Mouse (Mus musculus): ENCODE data around the gene Dst.

Dst gene

GRCm38 (mm10) chr1:34167151-34168057 is 259.4 kb downstream of the Dst start:
- DNase-seq (ENCODE audit: low read depth, low spot score) = peak; percentile 58

GRCm38 (mm10) chr1:34169086-34169485 is 261.1 kb downstream of the Dst start:
- DNase-seq (ENCODE audit: low read depth, low spot score) = no peak

- DNase-seq (ENCODE audit: low read depth, low spot score) = no peak
Observed at GRCm38 (mm10) chr1:34174517-34174916, 266.5 kb downstream of the Dst start.

- no peak for DNase-seq (ENCODE audit: low read depth, low spot score)
Observed at GRCm38 (mm10) chr1:34174961-34175360, 266.9 kb downstream of the Dst start.

GRCm38 (mm10) chr1:34178022-34178727 is 270.1 kb downstream of the Dst start:
- DNase-seq (ENCODE audit: low read depth, low spot score) = peak; percentile 80

GRCm38 (mm10) chr1:34179756-34180155 is 271.7 kb downstream of the Dst start:
- no peak for DNase-seq (ENCODE audit: low read depth, low spot score)

- DNase-seq (ENCODE audit: low read depth, low spot score) = peak; percentile 98
Observed at GRCm38 (mm10) chr1:34182406-34183249, 274.6 kb downstream of the Dst start.

- DNase-seq (ENCODE audit: low read depth, low spot score) = peak; percentile 26
Observed at GRCm38 (mm10) chr1:34183250-34183926, 275.4 kb downstream of the Dst start.

- no peak for DNase-seq (ENCODE audit: low read depth, low spot score)
Observed at GRCm38 (mm10) chr1:34184266-34184665, 276.2 kb downstream of the Dst start.

GRCm38 (mm10) chr1:34186033-34186432 is 278.0 kb downstream of the Dst start:
- peak; percentile 54 for DNase-seq (ENCODE audit: low read depth, low spot score)

GRCm38 (mm10) chr1:34187501-34187900 is 279.5 kb downstream of the Dst start:
- DNase-seq (ENCODE audit: low read depth, low spot score) = no peak

GRCm38 (mm10) chr1:34188721-34189236 is 280.8 kb downstream of the Dst start:
- DNase-seq (ENCODE audit: low read depth, low spot score) = no peak

GRCm38 (mm10) chr1:34189318-34189717 is 281.3 kb downstream of the Dst start:
- peak; percentile 93 for DNase-seq (ENCODE audit: low read depth, low spot score)

GRCm38 (mm10) chr1:34189970-34190369 is 281.9 kb downstream of the Dst start:
- DNase-seq (ENCODE audit: low read depth, low spot score) = peak; percentile 78

GRCm38 (mm10) chr1:34192174-34192573 is 284.1 kb downstream of the Dst start:
- DNase-seq (ENCODE audit: low read depth, low spot score) = peak; percentile 54

- no peak for DNase-seq (ENCODE audit: low read depth, low spot score)
Observed at GRCm38 (mm10) chr1:34200791-34201190, 292.8 kb downstream of the Dst start.

- DNase-seq (ENCODE audit: low read depth, low spot score) = peak; percentile 59
Observed at GRCm38 (mm10) chr1:34201483-34201882, 293.5 kb downstream of the Dst start.

GRCm38 (mm10) chr1:34211704-34212103 is 303.7 kb downstream of the Dst start:
- DNase-seq (ENCODE audit: low read depth, low spot score) = no peak

- no peak for DNase-seq (ENCODE audit: low read depth, low spot score)
Observed at GRCm38 (mm10) chr1:34216456-34216855, 308.4 kb downstream of the Dst start.

GRCm38 (mm10) chr1:34218323-34218722 is 310.3 kb downstream of the Dst start:
- DNase-seq (ENCODE audit: low read depth, low spot score) = peak; percentile 90

- DNase-seq (ENCODE audit: low read depth, low spot score) = no peak
Observed at GRCm38 (mm10) chr1:34218801-34219200, 310.8 kb downstream of the Dst start.
